Mouse (Mus musculus) granulocyte monocyte progenitor cell, adult 5-6 weeks (primary cell): ENCODE results near the gene Enox2. TPM values are rescaled to one million over a fixed set of nuclear protein-coding genes. Genes with fewer than 3 reads are reported as not detected.

Experiments
- ATAC-seq: replicated peaks from 2 replicates; pipeline ENCODE4 v1.8.0; 2016; ENCODE audit warnings: mild to moderate bottlenecking, moderate TSS enrichment, inconsistent platforms; ENCODE audit not compliant: poor library complexity, severe bottlenecking
- total RNA-seq, 2 experiments: library from RNA; stranded (forward) in 1 of 2; stranded (reverse) in 1 of 2; fragments of 200-712, 200-1000 nt in 1 of 2; fragments of >200 nt in 1 of 2; fragmentation: Nextera tagmentation in 1 of 2; gene quantifications; 2 replicates each; pipeline ENCODE4 v1.2.3; 2014 to 2017

Gene Enox2
- total RNA-seq, 2 experiments from 2014 or later, result 12.8 to 18.8 TPM

GRCm38 (mm10) chrX:49009746-49010145 is 278.3 kb downstream of the Enox2 start:
- no peak for ATAC-seq

- no peak for ATAC-seq
These were observed 282.4 kb downstream of the Enox2 start for GRCm38 (mm10) chrX:49005655-49006054.

- no peak for ATAC-seq
These were observed 285.2 kb downstream of the Enox2 start for GRCm38 (mm10) chrX:49002892-49003291.

- no peak for ATAC-seq
These were observed 302.4 kb downstream of the Enox2 start for GRCm38 (mm10) chrX:48985653-48986052.

- ATAC-seq, result no peak
These were observed 303.6 kb downstream of the Enox2 start for GRCm38 (mm10) chrX:48984451-48984850.

Other genes starting within 250 kb of the Enox2 start
- gene Arhgap36, start 175.7 kb upstream of the Enox2 start, total RNA-seq (2014; fragmentation: Nextera tagmentation), result not detected in 2 replicates
- gene Arhgap36, start 175.7 kb upstream of the Enox2 start, total RNA-seq (2017), result not detected in 2 replicates